Comparison of ENCODE assay signal across 10 mouse cellular contexts in the genomic region with DNA sequence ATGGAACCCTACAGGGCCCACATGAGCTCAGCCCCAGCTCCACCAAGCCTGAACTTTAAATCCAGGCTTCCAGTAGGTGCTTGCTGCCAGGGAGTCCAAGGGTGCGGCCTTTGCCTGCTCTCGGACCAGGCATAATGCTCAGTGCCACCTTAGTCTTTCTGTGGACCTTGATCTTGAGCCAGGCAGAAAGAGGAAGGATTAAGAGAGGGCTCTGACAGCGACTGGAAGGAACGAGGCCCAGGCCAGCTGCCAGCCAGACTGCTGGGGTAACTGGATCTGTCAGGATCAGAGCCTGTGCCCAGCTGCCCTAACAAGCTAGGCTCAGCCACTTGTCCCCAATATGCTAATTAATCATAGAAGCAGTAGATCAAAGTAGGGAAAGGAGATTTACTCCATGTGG. TPM values are rescaled to one million over a fixed set of nuclear protein-coding genes. Genes with fewer than 3 reads are reported as not detected.
DNase-seq lines count a peak whose midpoint lies in the region; ATAC-seq lines count a peak whose summit lies in the region.
"Had no signal": no experiment of that assay in that cellular context is flagged by ENCODE, and none has a peak within 500 bp of the region (broad histone marks: within the 10 kb centered on the region; RNA-seq: fewer than 3 reads in every experiment).

No protein-coding gene starts in this region.

- 0 out of 2 replicates have a peak overlapping the region, but pooled peaks have one; percentile 23 for H3K27ac ChIP-seq in hindbrain, embryonic 10.5 days
- no peak overlapping the region for H3K27ac ChIP-seq in hindbrain, embryonic 12.5 days
- H3K27ac ChIP-seq: heart, embryonic 15.5 days; liver, embryonic 14.5 days had no signal

- H3K36me3 ChIP-seq in hindbrain, embryonic 10.5 days = no peaks in the 10 kb centered on the region
- H3K36me3 ChIP-seq in hindbrain, embryonic 12.5 days = no peaks in the 10 kb centered on the region
- H3K36me3 ChIP-seq: heart, embryonic 15.5 days had no signal

- DNase-seq in hindbrain, embryonic 10.5 days (ENCODE audit: low spot score) = no peak
- DNase-seq in Muller cell, postnatal 12 days (ENCODE audit: inconsistent ontology term) = peak; percentile 41
- DNase-seq in frontal cortex, postnatal 14 days (ENCODE audit: low spot score in 2 of 2) = peak; percentile 30 to 36
- peak; percentile 50 to 61 for DNase-seq in layer of hippocampus, postnatal 10 days (ENCODE audit: low spot score in 2 of 2)
- no peak for DNase-seq in thymus, adult 18-20 months
- DNase-seq in cerebellum, adult 11 months = no peak
- no peak for DNase-seq in heart, postnatal 4 days

- H3K9ac ChIP-seq in hindbrain, embryonic 12.5 days = no peak overlapping the region
- H3K9ac ChIP-seq: heart, embryonic 15.5 days; liver, embryonic 14.5 days had no signal

- WGBS in hindbrain, embryonic 10.5 days = 79% methylated on average over 4 of the region's 4 CpGs
- WGBS in hindbrain, embryonic 12.5 days = 86% methylated on average over 4 of the region's 4 CpGs

- H3K9me3 ChIP-seq in hindbrain, embryonic 10.5 days = peaks cover 13% of the 10 kb centered on the region
- H3K9me3 ChIP-seq in hindbrain, embryonic 12.5 days (replicated peaks) = 0 out of 2 replicates have a peak, but pooled peaks cover 4% of the 10 kb centered on the region
- H3K9me3 ChIP-seq: heart, embryonic 15.5 days had no signal

- no peaks in the 10 kb centered on the region for H3K27me3 ChIP-seq in hindbrain, embryonic 10.5 days (ENCODE audit: insufficient read depth, poor library complexity, severe bottlenecking)
- no peaks in the 10 kb centered on the region for H3K27me3 ChIP-seq in hindbrain, embryonic 12.5 days
- H3K27me3 ChIP-seq: heart, embryonic 15.5 days had no signal

- H3K4me1 ChIP-seq in hindbrain, embryonic 10.5 days (replicated peaks) = peaks cover 15% of the 10 kb centered on the region; the same call in 1 of the 2 replicates
- H3K4me1 ChIP-seq in hindbrain, embryonic 12.5 days = peaks cover 5% of the 10 kb centered on the region
- H3K4me1 ChIP-seq: heart, embryonic 15.5 days had no signal

- H3K4me2 ChIP-seq in hindbrain, embryonic 12.5 days (replicated peaks) = no peak overlapping the region
- H3K4me2 ChIP-seq: heart, embryonic 15.5 days had no signal

- no peak for ATAC-seq in hindbrain, embryonic 12.5 days (ENCODE audit: low FRiP score)

- no peak overlapping the region for H3K4me3 ChIP-seq in hindbrain, embryonic 10.5 days
- no peak overlapping the region for H3K4me3 ChIP-seq in hindbrain, embryonic 12.5 days
- H3K4me3 ChIP-seq: heart, embryonic 15.5 days had no signal

RNA-seq across cellular contexts. Expression of gene Padi2, which starts 26.4 kb away (rescaled TPM):
- polyA plus RNA-seq in hindbrain, embryonic 10.5 days (2016; fragmentation: Nextera tagmentation; extraction: Ambion mirVana) = 1.4 and 3.8 TPM in 2 replicates
- polyA plus RNA-seq in hindbrain, embryonic 12.5 days (2016; fragmentation: Nextera tagmentation; extraction: Ambion mirVana) = 2.6 and 3.7 TPM in 2 replicates
- total RNA-seq in layer of hippocampus, postnatal 10 days (2021) = 1 to 10 TPM; 8.0 to 9.6 TPM
- under 1 TPM; 0.60 to 0.83 TPM for total RNA-seq in heart, postnatal 4 days (2021)

RNA-seq across cellular contexts. Expression of gene Padi1, which starts 34.2 kb away (rescaled TPM):
- 0.07 TPM in 2 replicates for polyA plus RNA-seq in hindbrain, embryonic 10.5 days (2016; fragmentation: Nextera tagmentation; extraction: Ambion mirVana)
- polyA plus RNA-seq in hindbrain, embryonic 12.5 days (2016; fragmentation: Nextera tagmentation; extraction: Ambion mirVana) = 0.07 and 0.19 TPM in 2 replicates
- total RNA-seq in layer of hippocampus, postnatal 10 days (2021) = not detected
- not detected for total RNA-seq in heart, postnatal 4 days (2021)

Comparison
In these comparisons a context has a peak if more than half of its experiments do, and no peak if none do; other contexts are left out.
1. DNase-seq: peak in Muller cell, postnatal 12 days (single experiment), frontal cortex, postnatal 14 days (2 of 2) and layer of hippocampus, postnatal 10 days (2 of 2); none in hindbrain, embryonic 10.5 days (single experiment), thymus, adult 18-20 months (0 of 2), cerebellum, adult 11 months (single experiment) and heart, postnatal 4 days (single experiment).
2. RNA of gene Padi2, which starts 26.4 kb away (total RNA-seq): 8.0 to 9.6 TPM in layer of hippocampus, postnatal 10 days; 0.60 to 0.83 TPM in heart, postnatal 4 days; every median in the first group is over 4 times any median in the second.